In the genomic region with DNA sequence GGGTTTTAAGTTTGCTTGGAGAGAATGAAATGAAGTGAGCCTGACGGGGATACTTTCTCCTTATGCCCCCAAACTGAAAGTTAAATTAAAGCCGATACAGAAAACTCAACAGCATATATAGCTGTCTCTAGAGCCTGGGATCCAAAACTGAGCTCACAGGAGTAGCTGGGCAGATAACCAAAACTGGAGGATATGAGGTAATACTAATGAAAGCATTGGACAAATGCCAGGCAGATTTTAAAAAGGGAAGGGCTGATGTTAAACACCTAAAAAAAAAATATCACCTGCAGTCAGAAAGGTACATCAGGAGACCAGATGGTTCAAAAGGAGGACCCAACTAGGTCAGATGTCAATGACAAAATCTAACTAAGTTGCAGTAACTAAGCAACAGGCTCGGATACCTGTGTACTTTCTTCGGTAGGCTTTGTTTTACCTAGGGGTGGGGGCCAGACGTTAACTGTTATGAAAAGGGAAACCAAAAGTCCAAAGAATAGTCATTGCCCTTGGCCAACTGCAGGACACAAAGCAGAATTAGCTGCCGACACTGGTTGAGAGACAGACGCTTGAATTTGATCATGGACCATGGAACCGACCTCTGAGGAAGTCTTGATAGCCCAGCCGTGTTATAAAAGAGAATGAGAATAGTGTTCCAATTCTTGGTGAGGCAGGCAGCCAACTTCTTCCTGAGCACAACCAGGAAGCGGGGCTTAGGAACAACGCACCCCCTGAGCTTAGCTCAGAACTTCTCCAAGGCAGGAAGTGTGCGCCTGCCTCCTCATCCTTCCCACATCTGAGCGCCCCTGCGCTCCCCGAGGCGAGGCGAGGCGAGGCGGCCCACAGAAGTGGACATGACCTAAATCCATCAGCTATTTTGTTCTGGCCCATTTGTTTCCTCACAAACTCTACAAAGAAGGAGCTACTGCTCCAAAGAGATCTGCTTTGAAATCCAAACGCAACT, we compare ENCODE assay signal across 12 mouse cellular contexts. TPM values are rescaled to one million over a fixed set of nuclear protein-coding genes. Genes with fewer than 3 reads are reported as not detected.
DNase-seq lines count a peak whose midpoint lies in the region; ATAC-seq lines count a peak whose summit lies in the region.
"Had no signal": no experiment of that assay in that cellular context is flagged by ENCODE, and none has a peak within 500 bp of the region (broad histone marks: within the 10 kb centered on the region; RNA-seq: fewer than 3 reads in every experiment).

No protein-coding gene starts in this region.

- no peaks in the 10 kb centered on the region for H3K9me3 ChIP-seq in limb, embryonic 13.5 days
- no peaks in the 10 kb centered on the region for H3K9me3 ChIP-seq in limb, embryonic 10.5 days (replicated peaks)
- H3K9me3 ChIP-seq: hindbrain, embryonic 10.5 days; limb, embryonic 12.5 days; neural tube, embryonic 13.5 days had no signal

- H3K4me2 ChIP-seq in limb, embryonic 13.5 days (replicated peaks), result no peak overlapping the region
- H3K4me2 ChIP-seq: limb, embryonic 12.5 days; neural tube, embryonic 13.5 days had no signal

- no peaks in the 10 kb centered on the region for H3K36me3 ChIP-seq in limb, embryonic 13.5 days
- H3K36me3 ChIP-seq in limb, embryonic 10.5 days, result no peaks in the 10 kb centered on the region
- H3K36me3 ChIP-seq: hindbrain, embryonic 10.5 days; limb, embryonic 12.5 days; neural tube, embryonic 13.5 days had no signal

- peak; percentile 62 for DNase-seq in cerebellum, adult 9-11 months
- DNase-seq in cerebellum, adult 8-10 months, result no peak
- no peak for DNase-seq in limb, embryonic 10.5 days (ENCODE audit: low spot score)
- peak; percentile 15 for DNase-seq in kidney, postnatal 14 days
- DNase-seq in right cerebral cortex, postnatal 25 days, result peak; percentile 30
- no peak for DNase-seq in adrenal gland, adult 8-10 months
- DNase-seq in neural tube, embryonic 10.5 days (ENCODE audit: extremely low spot score, low spot score), result no peak
- DNase-seq: B cell, adult 2 months had no signal

- H3K4me3 ChIP-seq in limb, embryonic 13.5 days, result no peak overlapping the region
- H3K4me3 ChIP-seq in limb, embryonic 10.5 days, result no peak overlapping the region
- H3K4me3 ChIP-seq: hindbrain, embryonic 10.5 days; limb, embryonic 12.5 days; neural tube, embryonic 13.5 days had no signal

- no peak for ATAC-seq in limb, embryonic 13.5 days (ENCODE audit: low FRiP score, low read depth)

- no peak overlapping the region for H3K9ac ChIP-seq in limb, embryonic 13.5 days
- H3K9ac ChIP-seq: limb, embryonic 12.5 days; neural tube, embryonic 13.5 days had no signal

- 65% methylated on average over 20 of the region's 20 CpGs for WGBS in limb, embryonic 13.5 days
- WGBS in limb, embryonic 10.5 days, result 83% methylated on average over 20 of the region's 20 CpGs

- peaks cover 48% of the 10 kb centered on the region for H3K27me3 ChIP-seq in limb, embryonic 13.5 days
- H3K27me3 ChIP-seq in limb, embryonic 10.5 days (ENCODE audit: low read depth, poor library complexity, severe bottlenecking), result peaks cover 52% of the 10 kb centered on the region

- peaks cover 19% of the 10 kb centered on the region for H3K4me1 ChIP-seq in limb, embryonic 13.5 days
- peaks cover 14% of the 10 kb centered on the region for H3K4me1 ChIP-seq in limb, embryonic 10.5 days
- H3K4me1 ChIP-seq: limb, embryonic 12.5 days had no signal

- H3K27ac ChIP-seq in limb, embryonic 13.5 days, result peak overlapping the region; percentile 15; the same call in 1 of the 2 replicates
- H3K27ac ChIP-seq in limb, embryonic 10.5 days, result no peak overlapping the region
- H3K27ac ChIP-seq: hindbrain, embryonic 10.5 days; limb, embryonic 12.5 days; neural tube, embryonic 13.5 days had no signal

RNA-seq across cellular contexts. Expression of gene Tmem56, which starts 24.1 kb away (rescaled TPM):
- polyA plus RNA-seq in limb, embryonic 13.5 days (2015; fragmentation: Nextera tagmentation; extraction: Ambion mirVana), result 0.94 and 1.0 TPM in 2 replicates
- polyA plus RNA-seq in limb, embryonic 10.5 days (2016; fragmentation: Nextera tagmentation; extraction: Ambion mirVana), result 0.96 and 1.0 TPM in 2 replicates
- total RNA-seq in adrenal gland, adult 8-10 months (2022), result 10 to 100 TPM; 43.3 to 76.1 (median 62.1) TPM

RNA-seq across cellular contexts. Expression of gene Alg14, which starts 32.8 kb away (rescaled TPM):
- 37.0 and 41.6 TPM in 2 replicates for polyA plus RNA-seq in limb, embryonic 13.5 days (2015; fragmentation: Nextera tagmentation; extraction: Ambion mirVana)
- polyA plus RNA-seq in limb, embryonic 10.5 days (2016; fragmentation: Nextera tagmentation; extraction: Ambion mirVana), result 26.0 and 35.0 TPM in 2 replicates
- total RNA-seq in adrenal gland, adult 8-10 months (2022), result 10 to 100 TPM; 29.3 to 43.6 (median 33.2) TPM

Comparison
In these comparisons a context has a peak if more than half of its experiments do, and no peak if none do; other contexts are left out.
1. DNase-seq: peak in cerebellum, adult 9-11 months (single experiment), kidney, postnatal 14 days (single experiment) and right cerebral cortex, postnatal 25 days (single experiment); none in cerebellum, adult 8-10 months (single experiment), limb, embryonic 10.5 days (single experiment), adrenal gland, adult 8-10 months (single experiment) and neural tube, embryonic 10.5 days (single experiment).